Mouse (Mus musculus): ENCODE data around the gene Vta1. TPM values are rescaled to one million over a fixed set of nuclear protein-coding genes. Genes with fewer than 3 reads are reported as not detected.

Gene Vta1
- 10 to 100 TPM; 70.8 to 81.4 TPM for total RNA-seq (2021)

DNA sequence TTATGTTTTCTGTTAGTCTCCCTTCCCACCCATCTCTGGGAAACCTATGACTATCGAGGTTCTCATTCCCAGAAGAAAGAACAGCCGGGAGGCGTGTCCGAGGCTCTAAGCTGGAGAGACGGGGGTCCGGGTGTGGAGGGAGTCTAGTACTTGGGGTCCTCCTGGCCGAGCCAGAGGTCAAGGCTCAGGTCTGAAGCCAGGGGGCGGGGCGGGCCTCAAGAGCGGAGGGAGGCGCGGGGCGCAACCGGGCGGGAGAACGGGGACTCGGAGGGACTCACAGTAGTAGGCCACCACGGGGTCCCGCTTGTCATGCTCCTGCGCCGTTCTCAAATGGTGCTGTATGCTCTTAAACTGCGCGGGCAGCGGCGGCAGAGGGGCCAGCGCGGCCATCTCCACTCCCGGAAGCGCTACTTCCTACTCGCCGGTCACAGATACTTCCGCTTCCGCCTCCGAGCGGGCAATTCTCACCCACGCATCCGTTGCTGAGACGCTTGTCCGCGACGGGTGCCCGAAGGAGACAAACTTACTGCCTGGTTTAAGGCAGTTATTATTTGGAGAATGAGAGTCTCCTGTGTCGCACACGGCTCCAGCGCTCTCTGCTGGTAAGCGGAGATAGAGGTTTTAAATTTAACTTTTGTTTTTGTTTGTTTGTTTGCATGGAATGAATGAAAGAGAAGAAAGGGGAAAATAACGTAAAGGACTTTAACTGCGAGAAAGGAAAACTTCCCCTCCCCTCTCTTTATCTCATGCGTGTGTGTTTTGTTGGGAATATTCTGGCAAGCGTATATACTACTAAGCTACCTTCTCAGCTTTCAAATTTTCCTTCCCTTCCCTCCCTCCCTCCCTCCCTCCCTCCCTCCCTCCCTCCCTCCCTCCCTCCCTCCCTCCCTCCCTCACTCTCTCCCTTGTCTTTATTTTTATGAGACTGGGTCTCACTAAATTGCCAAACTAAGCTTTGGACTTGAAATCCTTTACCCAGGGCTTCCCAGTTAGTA lies at the start of gene Vta1, which contains the start of gene Nmbr:
TSS of gene Vta1 (minus strand) at position 489 of the 995 bp plus-strand sequence.
TSS of gene Nmbr (plus strand) at position 520 of the 995 bp plus-strand sequence.
- DNase-seq (ENCODE audit: extremely low spot score in 1 of 2, low spot score in 2 of 2): peak; percentile 98
- intact Hi-C loops (cut with DNase I): loop anchor here (2.0 to 5.0 kb wide), 3 partner anchors 253 to 1688 kb away; no protein-coding TSS in a partner anchor

DNA sequence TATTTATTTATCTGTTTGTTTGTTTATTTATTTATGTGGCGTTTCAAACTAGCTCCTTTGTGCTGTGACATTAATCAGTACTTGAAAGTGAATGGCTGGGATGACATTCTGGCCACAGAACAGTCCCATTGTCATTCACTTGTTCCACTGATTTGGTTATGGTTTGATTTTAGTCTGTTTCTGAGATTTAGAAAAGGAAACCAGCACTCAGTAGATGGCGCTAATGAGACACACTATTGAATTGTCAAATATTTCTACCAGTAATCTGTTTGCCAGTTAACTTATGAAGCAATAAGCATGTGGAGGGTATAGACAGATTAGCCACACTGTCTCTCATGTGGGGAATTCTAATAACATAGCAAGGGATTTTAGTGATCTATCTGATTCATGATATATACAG lies 28.9 kb upstream of the Vta1 start:
- DNase-seq (ENCODE audit: extremely low spot score in 1 of 2, low spot score in 2 of 2): peak in 1 of 2 experiments; percentile 66
- intact Hi-C loops (cut with DNase I): loop anchor here (2.0 to 10.0 kb wide), 2 partner anchors 439 to 481 kb away; no protein-coding TSS in a partner anchor

DNA sequence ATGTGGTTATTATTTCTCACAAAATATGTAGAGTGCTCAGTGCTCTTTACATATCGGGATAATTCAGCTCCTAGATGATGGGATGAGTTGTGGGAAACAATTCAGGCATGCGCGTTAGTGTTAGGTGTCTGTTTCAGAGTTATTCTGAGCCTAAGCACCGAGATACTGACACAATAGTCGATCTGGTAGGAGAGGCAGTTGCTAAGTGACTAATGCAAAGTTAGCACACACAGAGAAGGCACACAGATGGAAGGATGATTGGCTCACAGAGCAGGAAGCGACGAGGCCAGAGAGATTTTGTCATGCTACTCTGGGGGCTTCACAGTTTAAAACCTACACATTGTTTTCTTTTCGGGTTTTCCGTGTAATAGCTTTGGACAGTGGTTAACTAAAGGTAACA lies 20.3 kb upstream of the Vta1 start:
- DNase-seq (ENCODE audit: extremely low spot score in 1 of 2, low spot score in 2 of 2): peak in 1 of 2 experiments; percentile 27
- intact Hi-C loops (cut with DNase I): no loop called here

DNA sequence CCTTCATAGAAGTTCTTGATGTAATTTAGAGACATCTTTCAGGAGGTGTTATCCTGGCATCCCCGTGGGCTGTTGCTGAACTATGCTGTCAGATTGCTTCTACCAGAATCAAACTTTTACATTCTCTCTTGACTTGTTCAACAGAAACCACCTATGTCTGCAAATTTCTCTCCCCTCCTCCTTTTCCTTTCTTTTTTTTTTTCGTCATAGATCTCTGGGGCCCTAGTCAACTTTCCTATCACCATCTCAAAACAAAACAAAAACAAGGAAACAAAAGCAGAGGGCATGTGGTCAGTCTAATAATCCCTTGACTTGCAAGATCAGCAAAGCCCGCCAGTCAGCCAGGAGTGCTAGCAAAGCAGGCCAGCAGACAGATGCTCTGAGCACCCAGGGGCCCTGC lies 12.8 kb upstream of the Vta1 start, which contains the start of gene Gje1:
TSS of gene Gje1 (minus strand) at position 101 of the 400 bp plus-strand sequence.
- intact Hi-C loops (cut with DNase I): no loop called here
- no peak for DNase-seq (ENCODE audit: extremely low spot score in 1 of 2, low spot score in 2 of 2)

DNA sequence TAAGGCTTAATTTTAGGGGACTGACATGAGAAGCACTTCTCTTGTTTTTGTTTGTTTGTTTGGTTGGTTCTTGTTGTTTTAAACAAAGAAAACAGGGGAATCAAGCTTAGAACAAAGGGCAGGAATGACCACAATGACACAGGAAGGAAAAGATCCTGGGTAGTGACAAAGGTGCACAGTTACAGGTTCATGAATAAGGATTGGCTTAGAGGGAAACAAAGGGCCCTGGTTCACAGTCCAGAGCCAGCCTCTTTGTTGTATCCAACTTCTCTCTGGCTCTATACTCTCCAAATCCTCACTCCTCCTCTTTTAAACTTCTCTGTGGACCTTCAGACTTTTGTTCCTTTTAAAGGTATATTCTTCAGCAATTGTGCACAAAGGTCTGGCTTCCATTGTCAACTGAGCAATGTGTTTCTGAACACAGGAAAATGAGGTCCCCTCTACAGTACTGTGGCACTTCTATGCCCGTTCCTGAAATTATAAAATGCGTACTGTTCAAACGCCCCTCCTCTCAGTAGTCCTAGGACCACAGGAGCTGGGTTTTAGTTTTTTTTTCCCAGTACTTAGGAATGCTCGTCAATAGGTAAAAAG lies 1.4 kb downstream of the Vta1 start:
- intact Hi-C loops (cut with DNase I): loop anchor here (2.0 kb wide), 2 partner anchors 251 to 299 kb away; no protein-coding TSS in a partner anchor
- DNase-seq (ENCODE audit: extremely low spot score in 1 of 2, low spot score in 2 of 2): no peak

DNA sequence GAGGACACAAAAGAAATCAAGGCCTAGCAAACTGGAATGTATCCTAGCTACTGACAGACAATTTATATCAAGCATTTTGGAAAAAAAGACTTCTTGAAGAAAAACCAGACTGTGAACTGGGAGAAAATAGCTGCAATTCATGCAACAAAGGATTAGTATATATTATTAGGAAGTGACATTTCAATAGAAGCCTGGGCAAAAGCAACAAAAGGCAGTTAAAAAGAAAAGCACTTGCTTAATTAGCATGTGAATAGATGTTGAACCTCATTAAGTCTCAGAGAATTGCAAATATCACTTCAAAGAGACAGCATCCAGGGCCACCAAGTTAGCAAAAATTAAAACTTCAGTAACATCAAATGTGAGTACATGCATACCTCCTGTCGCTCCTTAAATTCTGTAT lies 2.1 kb downstream of the Vta1 start:
- intact Hi-C loops (cut with DNase I): no loop called here
- no peak for DNase-seq (ENCODE audit: extremely low spot score in 1 of 2, low spot score in 2 of 2)

DNA sequence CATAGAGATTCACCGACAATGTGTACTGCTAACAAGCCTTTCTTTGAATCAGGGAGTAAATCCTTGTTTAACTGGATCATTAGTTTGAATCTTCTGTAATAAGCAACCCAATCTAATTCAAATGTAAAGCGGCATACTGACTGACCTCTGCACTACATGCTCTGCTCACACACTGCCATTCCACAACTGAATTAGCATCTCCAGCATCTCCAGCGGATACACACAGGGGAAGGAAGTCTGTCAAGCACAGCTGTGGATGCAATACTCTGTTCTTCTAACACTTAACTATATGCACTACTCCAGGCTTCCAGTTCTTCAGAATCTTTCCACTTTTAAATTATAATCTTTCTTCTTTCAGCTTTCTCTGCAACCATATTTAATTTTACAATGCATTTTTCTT lies 15.0 kb downstream of the Vta1 start:
- intact Hi-C loops (cut with DNase I): no loop called here
- DNase-seq (ENCODE audit: extremely low spot score in 1 of 2, low spot score in 2 of 2): no peak

DNA sequence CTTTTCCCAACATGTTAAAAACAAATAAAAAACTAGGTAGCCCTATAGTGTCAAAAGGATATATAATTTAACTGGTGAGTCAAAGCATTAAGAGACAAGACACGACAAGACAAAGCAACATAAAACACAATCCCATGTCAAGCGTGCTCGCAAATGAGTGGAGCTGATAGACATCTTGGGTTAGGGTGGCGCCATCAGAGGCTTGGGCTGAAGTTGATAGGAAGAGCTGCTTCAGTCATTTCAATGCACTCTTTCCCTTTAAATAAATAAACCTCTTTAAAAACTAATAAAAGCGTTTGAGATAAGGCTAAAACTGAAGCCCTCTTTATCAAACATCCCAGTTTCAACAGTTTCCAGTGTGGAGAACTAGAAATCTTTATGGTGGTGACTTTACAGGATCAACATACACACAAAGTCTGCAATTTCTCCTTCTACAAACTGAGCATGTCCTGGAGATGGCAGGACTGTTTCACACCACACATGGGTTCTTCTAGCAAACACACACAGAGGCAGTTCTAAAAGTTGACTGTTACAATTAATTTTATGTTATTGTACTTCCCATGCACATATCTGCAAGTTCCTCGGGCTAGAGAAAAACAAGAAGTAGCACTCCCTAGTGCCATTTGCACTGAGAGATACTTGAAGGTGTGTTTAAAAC lies 16.4 kb downstream of the Vta1 start:
- intact Hi-C loops (cut with DNase I): no loop called here
- DNase-seq (ENCODE audit: extremely low spot score in 1 of 2, low spot score in 2 of 2): no peak

DNA sequence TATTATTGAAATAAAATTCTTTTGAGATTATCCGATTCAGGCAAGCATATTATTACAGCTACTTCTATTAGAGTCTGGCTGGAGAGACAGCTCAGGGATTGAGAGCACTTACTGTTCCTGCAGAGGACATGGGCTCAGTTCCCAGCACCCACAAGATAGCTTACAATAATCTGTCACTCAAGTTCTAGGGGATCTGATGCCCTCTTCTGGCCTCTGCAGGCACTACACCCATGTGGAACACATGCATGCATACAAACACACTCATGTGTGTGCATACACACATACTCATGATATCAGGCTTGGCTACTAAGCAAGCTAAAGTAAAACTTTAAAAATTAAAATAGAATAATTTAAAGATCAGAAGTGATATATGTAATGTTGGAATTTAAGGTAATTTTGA lies 19.7 kb downstream of the Vta1 start:
- intact Hi-C loops (cut with DNase I): no loop called here
- DNase-seq (ENCODE audit: extremely low spot score in 1 of 2, low spot score in 2 of 2): no peak

DNA sequence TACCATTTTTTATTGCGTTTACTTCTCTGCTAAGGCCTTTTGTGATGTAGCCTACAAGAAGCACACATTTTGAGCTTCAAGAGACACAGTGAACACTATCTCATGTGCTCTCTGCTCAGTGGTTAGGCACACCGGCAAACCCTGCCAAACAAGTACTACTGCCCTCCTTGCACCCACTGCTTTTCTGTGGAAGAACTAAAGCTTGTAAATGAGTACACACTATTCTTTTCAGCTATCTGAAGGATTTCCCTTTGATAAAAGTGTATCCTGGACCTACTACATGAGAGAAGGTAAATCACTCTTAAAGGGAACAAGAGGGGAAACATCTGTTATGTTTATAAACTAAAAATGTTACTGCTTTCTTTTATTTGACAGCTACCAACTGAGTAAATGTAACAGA lies 39.2 kb downstream of the Vta1 start:
- intact Hi-C loops (cut with DNase I): no loop called here
- no peak for DNase-seq (ENCODE audit: extremely low spot score in 1 of 2, low spot score in 2 of 2)

DNA sequence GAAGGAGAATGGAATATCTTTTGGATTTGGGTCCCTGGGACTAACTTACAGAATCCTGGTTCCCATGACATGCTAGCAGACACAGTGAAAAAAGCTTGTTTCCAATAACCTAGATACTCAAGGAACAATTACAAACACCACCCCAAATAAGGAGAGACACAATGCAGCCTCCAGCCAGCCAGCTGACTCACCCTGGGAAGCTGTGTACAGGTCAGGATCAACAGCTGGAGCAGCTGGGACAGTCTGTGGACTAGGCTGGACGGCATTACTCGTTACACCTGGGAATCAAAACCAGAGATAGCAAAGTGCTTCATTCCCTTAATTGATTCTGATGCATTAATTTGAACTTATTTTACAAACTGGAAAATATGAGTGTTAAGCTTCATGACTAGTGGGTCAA lies 44.5 kb downstream of the Vta1 start:
- intact Hi-C loops (cut with DNase I): no loop called here
- no peak for DNase-seq (ENCODE audit: extremely low spot score in 1 of 2, low spot score in 2 of 2)

DNA sequence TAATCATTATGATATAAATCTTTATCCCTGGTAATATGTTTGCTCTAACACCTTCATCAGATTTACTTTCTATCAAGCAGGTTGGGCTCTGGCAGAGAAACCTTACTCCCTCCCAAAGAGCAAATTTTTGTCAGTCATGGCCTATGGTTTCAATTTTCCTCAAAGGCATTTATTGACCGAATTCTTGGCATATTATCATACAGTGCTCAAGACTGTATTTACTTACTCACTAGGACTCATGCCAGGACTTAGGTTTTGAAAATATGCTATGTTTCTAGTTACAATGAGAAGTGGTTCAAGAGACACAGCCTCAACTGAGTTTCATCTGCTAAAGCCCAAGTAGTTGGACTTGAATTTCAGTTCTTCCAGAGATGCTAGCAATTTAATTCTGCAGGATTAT lies 65.7 kb downstream of the Vta1 start:
- no peak for DNase-seq (ENCODE audit: extremely low spot score in 1 of 2, low spot score in 2 of 2)
- intact Hi-C loops (cut with DNase I): no loop called here

DNA sequence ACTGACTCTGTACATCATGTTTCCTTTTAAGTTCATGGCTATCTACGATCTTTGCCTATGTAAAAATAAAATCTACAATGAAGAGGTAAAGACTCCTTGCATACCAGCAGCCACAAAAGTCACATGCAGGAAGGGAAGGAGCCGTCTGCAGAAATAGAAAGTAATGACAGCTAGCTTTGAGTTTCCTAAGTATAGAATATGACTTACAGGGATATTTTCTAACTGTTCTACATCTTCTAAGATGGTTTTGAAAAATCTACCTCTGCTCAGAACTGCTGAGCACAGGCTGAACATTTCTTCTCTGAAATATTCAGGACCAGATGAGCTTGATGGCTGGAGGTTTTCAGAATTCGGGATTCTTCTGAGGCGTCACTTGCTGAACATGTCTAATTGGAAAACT lies 66.3 kb downstream of the Vta1 start:
- no peak for DNase-seq (ENCODE audit: extremely low spot score in 1 of 2, low spot score in 2 of 2)
- intact Hi-C loops (cut with DNase I): no loop called here

DNA sequence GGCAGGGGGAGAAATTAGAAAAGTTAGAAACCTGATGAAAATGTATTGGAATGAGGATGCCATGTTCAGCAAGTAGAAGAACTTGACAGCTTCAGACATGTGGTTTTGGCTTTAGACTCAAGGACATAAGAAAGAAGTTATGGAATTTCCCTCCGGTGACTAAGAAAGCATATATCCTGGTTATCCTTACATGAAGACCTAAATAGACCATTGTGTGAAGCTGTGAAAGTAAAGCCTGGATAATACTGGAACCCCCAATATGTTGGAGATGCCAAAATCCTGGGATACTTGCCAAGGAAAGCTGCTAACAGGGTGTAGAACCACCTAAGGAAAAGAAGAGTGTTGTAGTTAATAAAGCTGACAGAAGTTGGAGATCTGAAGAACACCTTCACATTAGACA lies 79.7 kb downstream of the Vta1 start:
- DNase-seq (ENCODE audit: extremely low spot score in 1 of 2, low spot score in 2 of 2): no peak
- intact Hi-C loops (cut with DNase I): no loop called here

DNA sequence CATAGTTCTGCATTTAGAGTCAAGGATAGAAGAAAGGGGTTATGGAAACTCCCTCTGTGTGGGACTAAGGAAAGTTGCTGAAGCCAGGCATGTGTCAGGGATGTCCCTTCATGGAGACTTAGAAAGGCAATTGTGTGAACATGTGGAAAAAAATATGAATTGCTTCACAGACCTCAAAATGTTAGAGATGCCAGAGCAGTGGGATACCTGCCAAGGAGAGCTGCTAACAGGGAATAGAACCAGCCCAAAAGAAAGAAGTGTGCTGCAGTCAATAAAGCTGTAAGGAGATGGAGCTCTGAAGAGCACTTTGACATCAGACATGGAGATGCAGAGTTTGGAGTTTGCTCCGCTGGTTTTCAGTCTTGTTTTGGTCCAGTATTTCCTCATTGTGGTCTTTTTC lies 86.2 kb downstream of the Vta1 start:
- DNase-seq (ENCODE audit: extremely low spot score in 1 of 2, low spot score in 2 of 2): no peak
- intact Hi-C loops (cut with DNase I): no loop called here

DNA sequence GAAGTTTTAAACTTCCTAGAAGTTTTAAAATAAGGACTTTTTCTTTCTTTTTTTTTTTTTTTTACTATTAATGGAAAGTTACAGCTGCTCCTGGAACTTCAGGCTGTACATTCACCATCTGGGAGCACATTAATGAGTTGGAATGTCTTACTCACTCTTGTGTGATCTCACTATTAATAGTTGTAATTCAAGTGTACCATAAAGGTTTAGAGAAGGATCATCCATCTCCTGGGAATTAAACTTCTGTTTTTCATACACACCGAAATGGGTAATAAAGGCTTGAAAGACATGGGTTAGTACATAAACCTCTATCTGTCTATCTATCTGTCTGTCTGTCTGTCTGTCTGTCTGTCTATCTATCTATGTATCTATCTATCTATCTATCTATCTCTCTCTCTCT lies 87.1 kb downstream of the Vta1 start:
- intact Hi-C loops (cut with DNase I): no loop called here
- DNase-seq (ENCODE audit: extremely low spot score in 1 of 2, low spot score in 2 of 2): no peak

DNA sequence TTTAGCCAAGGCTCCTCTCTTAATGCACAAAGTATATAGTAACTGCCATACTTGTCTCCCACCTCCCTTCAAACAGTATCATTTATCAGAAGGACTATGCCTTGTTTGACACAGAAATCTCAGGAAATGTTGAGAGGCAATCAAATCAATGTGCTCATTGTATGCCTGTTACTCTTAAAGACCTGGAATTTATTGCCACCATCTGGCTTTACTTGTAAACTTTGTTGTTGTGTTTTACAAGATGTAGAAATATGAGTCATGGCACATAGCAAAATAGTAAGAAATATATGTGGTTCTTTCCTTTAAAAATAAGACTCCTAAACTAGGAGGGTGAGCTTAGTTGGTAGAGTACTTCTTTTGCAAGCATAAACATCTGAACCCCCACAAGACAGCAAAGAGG lies 89.9 kb downstream of the Vta1 start:
- intact Hi-C loops (cut with DNase I): no loop called here
- DNase-seq (ENCODE audit: extremely low spot score in 1 of 2, low spot score in 2 of 2): no peak

DNA sequence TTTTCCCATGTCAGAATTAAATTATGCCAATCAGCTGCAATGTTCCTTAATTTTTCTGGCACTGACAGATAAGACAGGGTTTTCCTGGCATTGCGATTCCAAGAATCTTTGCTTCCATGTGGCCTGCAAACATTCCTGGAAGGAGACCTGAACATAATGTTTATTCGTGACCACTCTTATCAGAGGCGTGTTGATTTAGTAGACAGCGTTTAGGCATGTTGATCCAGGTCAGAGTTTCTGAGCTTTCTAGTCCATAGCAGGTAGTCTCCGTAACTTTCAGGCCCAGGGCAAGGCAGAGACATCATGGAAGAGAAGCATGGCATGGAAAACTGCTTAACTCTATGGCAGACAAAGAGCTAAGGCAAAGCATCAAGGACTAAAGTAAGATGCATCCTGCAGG lies 97.8 kb downstream of the Vta1 start:
- no peak for DNase-seq (ENCODE audit: extremely low spot score in 1 of 2, low spot score in 2 of 2)
- intact Hi-C loops (cut with DNase I): no loop called here

Data from left cerebral cortex, postnatal 10 days (tissue).